7 mouse cellular contexts compared by ENCODE assay signal in the genomic region with DNA sequence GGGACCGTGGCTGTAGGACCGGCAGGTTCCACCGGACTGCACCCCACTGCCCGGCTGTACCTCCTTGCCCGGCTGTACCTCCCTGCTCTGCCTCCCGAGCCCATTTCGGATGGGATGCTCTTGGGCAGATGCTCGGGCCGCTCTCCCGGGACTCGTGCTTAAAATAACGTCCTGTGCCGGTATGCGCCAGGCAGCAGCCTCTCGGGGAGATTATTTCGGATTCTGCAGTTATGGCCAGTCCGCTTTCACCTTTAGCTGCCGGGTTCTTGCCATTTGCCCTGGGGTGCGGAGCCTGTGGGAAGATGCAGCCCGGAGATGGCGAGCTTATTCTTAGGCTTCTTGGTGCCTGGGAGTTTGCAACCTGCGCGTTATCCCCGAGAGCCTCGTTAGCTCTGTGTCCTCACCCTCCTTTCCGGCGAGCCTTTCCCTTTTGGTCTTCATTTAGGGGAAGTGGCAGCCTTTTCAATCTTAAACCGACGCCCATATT. TPM values are rescaled to one million over a fixed set of nuclear protein-coding genes. Genes with fewer than 3 reads are reported as not detected.
DNase-seq lines count a peak whose midpoint lies in the region; ATAC-seq and TF ChIP-seq lines count a peak whose summit lies in the region.

No protein-coding gene starts in this region.

- 2% methylated on average over 25 of the region's 29 CpGs for WGBS in lung, embryonic 16.5 days
- WGBS in small intestine, adult 2 months = under 1% methylated on average over 29 of the region's 29 CpGs

- H3K27ac ChIP-seq in lung, embryonic 16.5 days (ENCODE audit: low read length) = peak overlapping the region; percentile 57; the same call in 1 of the 2 replicates
- peak overlapping the region; percentile 33 for H3K27ac ChIP-seq in small intestine, adult 2 months (ENCODE audit: insufficient read depth, low read depth, low read length)

- no peaks in the 10 kb centered on the region for H3K9me3 ChIP-seq in lung, embryonic 16.5 days (ENCODE audit: control insufficient read depth, low read length)

- DNase-seq in right cerebral cortex, adult 18-20 months = peak; percentile 30
- DNase-seq in right cerebral cortex, postnatal 36 days (ENCODE audit: low spot score in 2 of 2) = no peak
- peak; percentile 4 for DNase-seq in T-cell, adult 2 months (ENCODE audit: low spot score)
- peak; percentile 5 for DNase-seq in hindlimb bud, embryonic 11.5 days (ENCODE audit: extremely low spot score, low read depth, low spot score)

- no peaks in the 10 kb centered on the region for H3K36me3 ChIP-seq in lung, embryonic 16.5 days (ENCODE audit: control insufficient read depth, insufficient read depth, low read length)
- H3K36me3 ChIP-seq in small intestine, adult 2 months (ENCODE audit: control insufficient read depth, insufficient read depth, low read length) = no peaks in the 10 kb centered on the region

- no peak for TF ChIP-seq CTCF in small intestine, adult 2 months (IDR thresholded peaks at IDR 0.05; ENCODE audit: extremely low read depth, insufficient read length, insufficient replicate concordance, low read depth, low read length)

- H3K4me3 ChIP-seq in lung, embryonic 16.5 days (ENCODE audit: low read length) = peak overlapping the region; percentile 88
- peak overlapping the region; percentile 67 for H3K4me3 ChIP-seq in small intestine, adult 2 months (ENCODE audit: low read depth, low read length)

- 0 out of 2 replicates have a peak, but pooled peaks have one; percentile 16 for ATAC-seq in erythroid progenitor cell, adult 5-6 weeks (replicated peaks; ENCODE audit: low FRiP score, poor library complexity, severe bottlenecking)
- no peak; the same call in 1 of the 2 replicates for ATAC-seq in lung, embryonic 16.5 days (ENCODE audit: low read depth)

- H3K9ac ChIP-seq in lung, embryonic 16.5 days (ENCODE audit: low read length) = peak overlapping the region; percentile 89

- H3K27me3 ChIP-seq in lung, embryonic 16.5 days (ENCODE audit: control insufficient read depth, insufficient read depth, low read depth, low read length) = no peaks in the 10 kb centered on the region
- H3K27me3 ChIP-seq in small intestine, adult 2 months (ENCODE audit: control insufficient read depth, insufficient read depth, low read length) = peaks cover 20% of the 10 kb centered on the region

- H3K4me2 ChIP-seq in lung, embryonic 16.5 days (ENCODE audit: low read depth, low read length) = peak overlapping the region; percentile 99

- TF ChIP-seq POLR2A in small intestine, adult 2 months (IDR thresholded peaks at IDR 0.05; ENCODE audit: low read depth, low read length) = no peak

- peaks cover 9% of the 10 kb centered on the region; the same call in 1 of the 2 replicates for H3K4me1 ChIP-seq in lung, embryonic 16.5 days (replicated peaks; ENCODE audit: control insufficient read depth, insufficient read depth, low read length)
- peaks cover 8% of the 10 kb centered on the region for H3K4me1 ChIP-seq in small intestine, adult 2 months (ENCODE audit: control insufficient read depth, insufficient read depth, insufficient read length, low read length)

RNA-seq across cellular contexts. Expression of a gene that starts 0.9 kb away (rescaled TPM):
- total RNA-seq in erythroid progenitor cell, adult 5-6 weeks (2015; ENCODE audit: low replicate concordance) = 9.4 and 15.5 TPM in 2 replicates
- 12.2 and 19.0 TPM in 2 replicates for total RNA-seq in erythroid progenitor cell, adult 5-6 weeks (2017; ENCODE audit: low replicate concordance)
- polyA plus RNA-seq in lung, embryonic 16.5 days (2015; fragmentation: Nextera tagmentation; extraction: Ambion mirVana) = 7.1 and 8.6 TPM in 2 replicates
- polyA plus RNA-seq in small intestine, adult 2 months (2012; rRNA removed) = 0.96 and 1.3 TPM in 2 replicates

RNA-seq across cellular contexts. Expression of a gene that starts 34.3 kb away (rescaled TPM):
- 38.6 and 75.5 TPM in 2 replicates for total RNA-seq in erythroid progenitor cell, adult 5-6 weeks (2015; ENCODE audit: low replicate concordance)
- total RNA-seq in erythroid progenitor cell, adult 5-6 weeks (2017; ENCODE audit: low replicate concordance) = 31.5 and 39.5 TPM in 2 replicates
- polyA plus RNA-seq in lung, embryonic 16.5 days (2015; fragmentation: Nextera tagmentation; extraction: Ambion mirVana) = 257 and 306 TPM in 2 replicates
- polyA plus RNA-seq in small intestine, adult 2 months (2012; rRNA removed) = 1.7 and 4.4 TPM in 2 replicates

Comparison
In these comparisons a context has a peak if more than half of its experiments do, and no peak if none do; other contexts are left out.
1. DNase-seq: peak in right cerebral cortex, adult 18-20 months (single experiment), T-cell, adult 2 months (single experiment) and hindlimb bud, embryonic 11.5 days (single experiment); none in right cerebral cortex, postnatal 36 days (0 of 2).
2. RNA of a gene that starts 34.3 kb away (polyA plus RNA-seq): 257 to 306 TPM in lung, embryonic 16.5 days; 1.7 to 4.4 TPM in small intestine, adult 2 months; every median in the first group is over 10 times any median in the second.